Mouse (Mus musculus) cerebellum, adult 18-20 months (tissue): ENCODE measurements at regions not wholly inside any gene's neighbourhood (a gene's known extent, or its start where the extent isn't known, plus 50 kb on each side); places are given as distances from the start of the nearest gene placed in this dataset.

Source experiments
- DNase-seq, 2 experiments: peaks; one replicate each; pipeline ENCODE4 v3.0.0; 2021

GRCm38 (mm10) chr8:64336546-64336945 lies 130.5 kb upstream of the Tll1 start:
- DNase-seq = peak in 1 of 2 experiments; percentile 10

GRCm38 (mm10) chr8:64335495-64335894 lies 129.4 kb upstream of the Tll1 start:
- peak; percentile 67 to 81 for DNase-seq

- no peak for DNase-seq
Observed at GRCm38 (mm10) chr8:64323985-64324384, 117.9 kb upstream of the Tll1 start.

GRCm38 (mm10) chr8:64320343-64320742 lies 114.3 kb upstream of the Tll1 start:
- no peak for DNase-seq

- DNase-seq = no peak
Observed at GRCm38 (mm10) chr8:64319220-64319820, 113.2 kb upstream of the Tll1 start.

- DNase-seq = peak in 1 of 2 experiments; percentile 18
Observed at GRCm38 (mm10) chr8:64318524-64319219, 112.6 kb upstream of the Tll1 start.

GRCm38 (mm10) chr8:64317815-64318214 lies 111.7 kb upstream of the Tll1 start:
- peak; percentile 35 to 47 for DNase-seq

- DNase-seq = peak in 1 of 2 experiments; percentile 6
Observed at GRCm38 (mm10) chr8:64307995-64308394, 101.9 kb upstream of the Tll1 start.

- DNase-seq = peak; percentile 30 to 31
Observed at GRCm38 (mm10) chr8:64282806-64283205, 76.7 kb upstream of the Tll1 start.

- DNase-seq = peak in 1 of 2 experiments; percentile 8
Observed at GRCm38 (mm10) chr8:64281598-64281997, 75.5 kb upstream of the Tll1 start.

GRCm38 (mm10) chr8:64280391-64280790 lies 74.3 kb upstream of the Tll1 start:
- no peak for DNase-seq

GRCm38 (mm10) chr8:64276058-64276457 lies 70.0 kb upstream of the Tll1 start:
- no peak for DNase-seq

GRCm38 (mm10) chr8:64265304-64265945 lies 59.4 kb upstream of the Tll1 start:
- peak; percentile 61 to 63 for DNase-seq
